9 mouse cellular contexts compared by ENCODE assay signal in the genomic region with DNA sequence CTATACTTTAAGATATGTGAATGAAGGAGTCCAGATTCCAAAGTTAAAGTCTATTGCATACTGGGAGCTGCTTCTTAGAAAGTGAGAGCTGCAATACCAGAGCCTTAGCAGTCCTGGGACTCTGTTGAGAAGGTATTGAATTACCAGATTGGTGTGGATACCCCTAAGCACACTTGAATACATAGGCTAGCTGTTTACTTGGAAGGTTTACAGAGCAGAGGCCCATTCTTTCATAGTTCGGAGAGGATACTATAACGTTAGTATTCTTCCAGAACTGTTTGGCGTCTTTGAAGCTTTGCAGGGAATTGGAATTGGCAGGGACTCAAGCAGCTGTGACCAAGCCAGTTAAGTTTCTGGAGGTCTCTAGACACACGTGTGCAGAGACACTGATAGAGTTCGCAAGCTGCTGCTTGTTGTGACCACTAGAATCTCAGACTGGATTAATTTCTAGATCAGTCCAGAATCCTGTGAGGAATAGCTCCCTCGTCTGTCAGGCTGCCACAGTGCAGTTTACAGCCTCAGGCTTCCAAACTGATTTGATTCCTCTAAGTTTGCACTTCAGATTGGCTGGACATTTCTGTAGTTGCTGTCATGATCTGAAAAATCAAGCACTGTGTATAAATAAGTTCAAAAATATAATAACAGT. TPM values are rescaled to one million over a fixed set of nuclear protein-coding genes. Genes with fewer than 3 reads are reported as not detected.
DNase-seq lines count a peak whose midpoint lies in the region; ATAC-seq and TF ChIP-seq lines count a peak whose summit lies in the region.
"Had no signal": no experiment of that assay in that cellular context is flagged by ENCODE, and none has a peak within 500 bp of the region (broad histone marks: within the 10 kb centered on the region; RNA-seq: fewer than 3 reads in every experiment).

No protein-coding gene starts in this region.

- no peaks in the 10 kb centered on the region for H3K36me3 ChIP-seq in MEL (ENCODE audit: control insufficient read depth in 1 of 2, insufficient read depth in 2 of 2, low read length in 2 of 2)
- no peaks in the 10 kb centered on the region for H3K36me3 ChIP-seq in kidney, embryonic 14.5 days (ENCODE audit: control insufficient read depth, insufficient read depth, low read length)
- H3K36me3 ChIP-seq in limb, embryonic 13.5 days: no peaks in the 10 kb centered on the region
- no peaks in the 10 kb centered on the region for H3K36me3 ChIP-seq in stomach, embryonic 14.5 days (ENCODE audit: control insufficient read depth, insufficient read depth, low read length)
- H3K36me3 ChIP-seq: hindbrain, embryonic 15.5 days had no signal

- H3K9me3 ChIP-seq in MEL (replicated peaks; ENCODE audit: insufficient read depth, low read length): no peaks in the 10 kb centered on the region
- H3K9me3 ChIP-seq in kidney, embryonic 14.5 days (ENCODE audit: control insufficient read depth, low read length): no peaks in the 10 kb centered on the region
- no peaks in the 10 kb centered on the region for H3K9me3 ChIP-seq in limb, embryonic 13.5 days
- no peaks in the 10 kb centered on the region for H3K9me3 ChIP-seq in stomach, embryonic 14.5 days (ENCODE audit: control insufficient read depth, low read depth, low read length)
- H3K9me3 ChIP-seq: hindbrain, embryonic 15.5 days had no signal

- no peak for TF ChIP-seq EP300 in MEL (IDR thresholded peaks at IDR 0.05; ENCODE audit: low read depth in 1 of 2, low read length in 2 of 2)

- DNase-seq in heart, postnatal 10 days: peak; percentile 41 to 48
- no peak for DNase-seq in heart, postnatal 25 days (ENCODE audit: low spot score)
- no peak for DNase-seq in MEL (ENCODE audit: low read depth, low spot score)
- peak; percentile 46 for DNase-seq in embryo, embryonic 10 days (ENCODE audit: low spot score)

- H3K9ac ChIP-seq in MEL (ENCODE audit: control insufficient read depth, low read depth, low read length, poor library complexity, severe bottlenecking): no peak overlapping the region
- H3K9ac ChIP-seq in kidney, embryonic 14.5 days (ENCODE audit: low read depth, low read length): no peak overlapping the region
- H3K9ac ChIP-seq in limb, embryonic 13.5 days: no peak overlapping the region
- H3K9ac ChIP-seq in stomach, embryonic 14.5 days (replicated peaks; ENCODE audit: low read depth, low read length): no peak overlapping the region
- H3K9ac ChIP-seq: hindbrain, embryonic 15.5 days had no signal

- intact Hi-C loops in heart, postnatal 10 days (cut with DNase I): loop anchor here (2.0 to 5.0 kb wide), 3 partner anchors 433 to 987 kb away; no protein-coding TSS in a partner anchor
- intact Hi-C loops in heart, postnatal 25 days (cut with DNase I): no loop called here

- ATAC-seq in kidney, embryonic 14.5 days (ENCODE audit: low FRiP score, low TSS enrichment): 0 out of 2 replicates have a peak, but pooled peaks have one; percentile 60
- peak; percentile 67; the same call in 1 of the 2 replicates for ATAC-seq in limb, embryonic 13.5 days (ENCODE audit: low FRiP score, low read depth)
- peak; percentile 67; the same call in 1 of the 2 replicates for ATAC-seq in stomach, embryonic 14.5 days (ENCODE audit: insufficient number of reproducible peaks, insufficient read depth, low FRiP score, low read depth)
- no peak for ATAC-seq in monocyte, adult 5-6 weeks (replicated peaks; ENCODE audit: insufficient number of reproducible peaks, low FRiP score, low TSS enrichment, poor library complexity, severe bottlenecking)

- H3K4me3 ChIP-seq in MEL (ENCODE audit: control insufficient read depth in 1 of 2, insufficient read depth in 1 of 2, low read depth in 2 of 2, low read length in 2 of 2): no peak overlapping the region
- no peak overlapping the region for H3K4me3 ChIP-seq in kidney, embryonic 14.5 days (ENCODE audit: low read length)
- no peak overlapping the region for H3K4me3 ChIP-seq in limb, embryonic 13.5 days
- no peak overlapping the region for H3K4me3 ChIP-seq in stomach, embryonic 14.5 days (ENCODE audit: low read depth, low read length)
- H3K4me3 ChIP-seq: hindbrain, embryonic 15.5 days had no signal

- no peak overlapping the region for H3K27ac ChIP-seq in MEL (ENCODE audit: control insufficient read depth, low read depth, low read length)
- no peak overlapping the region for H3K27ac ChIP-seq in kidney, embryonic 14.5 days (ENCODE audit: low read depth, low read length)
- H3K27ac ChIP-seq in limb, embryonic 13.5 days: no peak overlapping the region
- H3K27ac ChIP-seq in stomach, embryonic 14.5 days (ENCODE audit: low read length): no peak overlapping the region; the same call in 1 of the 2 replicates
- H3K27ac ChIP-seq: hindbrain, embryonic 15.5 days had no signal

- WGBS in kidney, embryonic 14.5 days: 53% methylated on average over 6 of the region's 6 CpGs
- 35% methylated on average over 6 of the region's 6 CpGs for WGBS in limb, embryonic 13.5 days
- 20% methylated on average over 6 of the region's 6 CpGs for WGBS in stomach, embryonic 14.5 days

- TF ChIP-seq CTCF in MEL (IDR thresholded peaks at IDR 0.05 in 2 of 3, conservative IDR thresholded peaks at IDR 0.05 in 1 of 3; ENCODE audit: control insufficient read depth in 1 of 3, insufficient read depth in 1 of 3, low read depth in 2 of 3, low read length in 3 of 3, poor library complexity in 1 of 3, severe bottlenecking in 1 of 3): peak in 1 of 3 experiments; percentile 18; a peak in 1 of 6 replicates

- no peak overlapping the region for H3K4me2 ChIP-seq in kidney, embryonic 14.5 days (replicated peaks; ENCODE audit: low read depth, low read length)
- no peak overlapping the region for H3K4me2 ChIP-seq in limb, embryonic 13.5 days (replicated peaks)
- peak overlapping the region; percentile 6; the same call in 1 of the 2 replicates for H3K4me2 ChIP-seq in stomach, embryonic 14.5 days (replicated peaks; ENCODE audit: low read depth, low read length)
- H3K4me2 ChIP-seq: hindbrain, embryonic 15.5 days had no signal

- no peak for TF ChIP-seq POLR2A in MEL (IDR thresholded peaks at IDR 0.05; ENCODE audit: control insufficient read depth in 1 of 2, insufficient read depth in 1 of 2, low read depth in 1 of 2, low read length in 2 of 2, poor library complexity in 1 of 2)

- no peaks in the 10 kb centered on the region for H3K79me2 ChIP-seq in MEL (ENCODE audit: control insufficient read depth, insufficient read depth, low read length, poor library complexity)

- no peaks in the 10 kb centered on the region for H3K4me1 ChIP-seq in MEL (ENCODE audit: control insufficient read depth in 1 of 2, insufficient read depth in 2 of 2, low read length in 2 of 2)
- H3K4me1 ChIP-seq in kidney, embryonic 14.5 days (ENCODE audit: control insufficient read depth, insufficient read depth, low read length): no peaks in the 10 kb centered on the region
- H3K4me1 ChIP-seq in limb, embryonic 13.5 days: no peaks in the 10 kb centered on the region
- no peaks in the 10 kb centered on the region for H3K4me1 ChIP-seq in stomach, embryonic 14.5 days (ENCODE audit: control insufficient read depth, insufficient read depth, low read length)
- H3K4me1 ChIP-seq: hindbrain, embryonic 15.5 days had no signal

- no peaks in the 10 kb centered on the region; a peak in 1 of 4 replicates for H3K27me3 ChIP-seq in MEL (ENCODE audit: control insufficient read depth in 1 of 2, insufficient read depth in 2 of 2, low read length in 2 of 2)
- H3K27me3 ChIP-seq in kidney, embryonic 14.5 days (ENCODE audit: control insufficient read depth, insufficient read depth, low read length): no peaks in the 10 kb centered on the region
- no peaks in the 10 kb centered on the region for H3K27me3 ChIP-seq in limb, embryonic 13.5 days
- H3K27me3 ChIP-seq in stomach, embryonic 14.5 days (ENCODE audit: control insufficient read depth, insufficient read depth, low read length): no peaks in the 10 kb centered on the region
- H3K27me3 ChIP-seq: hindbrain, embryonic 15.5 days had no signal

- TF ChIP-seq RAD21 in MEL (IDR thresholded peaks at IDR 0.05; ENCODE audit: low read depth, low read length): peak; percentile 12

TF ChIP-seq in MEL, 35 proteins besides CTCF, POLR2A, EP300 and RAD21:
- TF ChIP-seq UBTF (IDR thresholded peaks at IDR 0.05; ENCODE audit: borderline replicate concordance, insufficient read depth, low read depth, low read length) (no peak), SMC3 (IDR thresholded peaks at IDR 0.05; ENCODE audit: low read depth, low read length) (peak; percentile 28; the same call in 1 of the 2 replicates)
TF ChIP-seq in MEL: peak in this region for 1.

RNA-seq across cellular contexts. Expression of a gene that starts 18.8 kb away (rescaled TPM):
- total RNA-seq in heart, postnatal 10 days (2021): under 1 TPM; 0.07 to 0.17 TPM
- under 1 TPM; 0.05 to 0.06 TPM for total RNA-seq in heart, postnatal 25 days (2021)
- not detected in 2 replicates for total RNA-seq in MEL (2012; rRNA removed)
- polyA plus RNA-seq in MEL (2012; ENCODE audit: insufficient read depth in 1 of 2, insufficient read length in 2 of 2, low read depth in 1 of 2, low replicate concordance in 2 of 2, missing spikeins in 1 of 2): not detected
- 0.09 and 0.20 TPM in 2 replicates for polyA plus RNA-seq in kidney, embryonic 14.5 days (2014; fragmentation: Nextera tagmentation; extraction: Ambion mirVana)
- 2.0 and 2.5 TPM in 2 replicates for polyA plus RNA-seq in limb, embryonic 13.5 days (2015; fragmentation: Nextera tagmentation; extraction: Ambion mirVana)
- 2.4 and 2.6 TPM in 2 replicates for polyA plus RNA-seq in stomach, embryonic 14.5 days (2014; fragmentation: Nextera tagmentation; extraction: Ambion mirVana)
- not detected in 3 replicates for total RNA-seq in monocyte, adult 5-6 weeks (2017)

Comparison
In these comparisons a context has a peak if more than half of its experiments do, and no peak if none do; other contexts are left out.
1. DNase-seq: peak in heart, postnatal 10 days (2 of 2) and embryo, embryonic 10 days (single experiment); none in heart, postnatal 25 days (single experiment) and MEL (single experiment).